ENCODE assay signal across 18 mouse cellular contexts in the genomic region with DNA sequence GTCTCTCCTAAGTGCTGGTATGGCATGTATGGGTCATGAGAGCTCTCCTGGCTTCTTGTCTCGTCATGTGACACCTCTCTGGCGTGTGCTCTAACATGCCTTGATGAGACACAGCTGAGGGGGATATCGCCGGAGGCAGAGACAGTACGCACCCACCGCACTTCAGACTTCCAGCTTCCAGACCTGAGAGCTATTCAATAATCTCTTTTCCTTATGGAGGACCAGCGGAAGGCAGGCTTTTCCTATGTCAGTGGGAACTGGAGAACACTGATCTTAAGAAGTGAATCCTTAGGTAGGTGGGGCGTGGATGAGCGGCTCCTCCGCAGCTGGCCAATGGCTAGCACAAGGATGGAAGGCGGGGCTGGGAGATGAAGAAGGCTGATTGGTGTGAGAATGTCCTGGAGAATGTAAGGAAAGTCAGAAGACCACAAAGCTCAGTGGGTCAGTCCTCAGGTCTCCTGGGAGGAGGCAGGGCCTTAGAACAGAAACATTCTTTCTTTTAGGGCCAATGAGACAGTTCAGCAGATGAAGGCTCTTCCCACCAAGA.
"Had no signal": no experiment of that assay in that cellular context is flagged by ENCODE, and none has a peak within 500 bp of the region (broad histone marks: within the 10 kb centered on the region; RNA-seq: fewer than 3 reads in every experiment).

No protein-coding gene starts in this region.

- ATAC-seq: liver, postnatal 0 days; lung, postnatal 0 days had no signal

- H3K4me3 ChIP-seq: limb, embryonic 12.5 days; limb, embryonic 15.5 days had no signal

- DNase-seq: kidney, adult 2 months; kidney, postnatal 36 days; left cerebral cortex, postnatal 4 days; liver, postnatal 0 days; lung, embryonic 14.5 days; lung, postnatal 4 days; midbrain, embryonic 14.5 days; thymus, adult 2 months; thymus, postnatal 14 days; thymus, postnatal 4 days had no signal

- H3K27ac ChIP-seq: kidney, postnatal 0 days; limb, embryonic 12.5 days; limb, embryonic 15.5 days; liver, embryonic 14.5 days; stomach, postnatal 0 days had no signal

- H3K4me2 ChIP-seq: limb, embryonic 12.5 days; limb, embryonic 15.5 days; liver, embryonic 11.5 days; lung, embryonic 14.5 days; midbrain, embryonic 11.5 days had no signal

- H3K9me3 ChIP-seq: limb, embryonic 12.5 days; limb, embryonic 15.5 days had no signal

- H3K9ac ChIP-seq: limb, embryonic 12.5 days; limb, embryonic 15.5 days; liver, embryonic 14.5 days; liver, postnatal 0 days; lung, embryonic 14.5 days had no signal

- H3K36me3 ChIP-seq: limb, embryonic 12.5 days; limb, embryonic 15.5 days had no signal

- H3K4me1 ChIP-seq: limb, embryonic 12.5 days; limb, embryonic 15.5 days had no signal

- H3K27me3 ChIP-seq: limb, embryonic 12.5 days; limb, embryonic 15.5 days had no signal
